Mouse (Mus musculus) myocyte (in vitro differentiated cells): ENCODE data around the gene Wwox.

Experiments
- CEBPB ChIP-seq: IDR thresholded peaks from 2 replicates; pipeline ENCODE4 v1.6.1; 2011; ENCODE audit warnings: mild to moderate bottlenecking, moderate library complexity; ENCODE audit not compliant: poor library complexity, insufficient read depth, severe bottlenecking
- E2F4 ChIP-seq: IDR thresholded peaks from one replicate; pipeline ENCODE4 v1.6.1; 2011; ENCODE audit warnings: mild to moderate bottlenecking, control low read depth, moderate library complexity; ENCODE audit not compliant: insufficient read depth
- MAX ChIP-seq: IDR thresholded peaks from one replicate; pipeline ENCODE4 v1.6.1; 2011; ENCODE audit warnings: low read depth, mild to moderate bottlenecking, control low read depth
- MYOG ChIP-seq, 3 experiments: IDR thresholded peaks; one replicate each; pipeline ENCODE4 v1.6.1; 2011; ENCODE audit warnings: control low read depth in 2 of 3, low read depth in 2 of 3, mild to moderate bottlenecking in 2 of 3; ENCODE audit not compliant: insufficient read length in 2 of 3, control insufficient read depth in 1 of 3, insufficient read depth in 1 of 3
- POLR2A ChIP-seq: IDR thresholded peaks from one replicate; pipeline ENCODE4 v1.6.1; 2011; ENCODE audit warnings: low read depth, mild to moderate bottlenecking, control low read depth, moderate library complexity; ENCODE audit not compliant: insufficient read length
- POLR2AphosphoS2 ChIP-seq: IDR thresholded peaks from one replicate; pipeline ENCODE4 v1.6.1; 2011; ENCODE audit warnings: low read depth, control low read depth; ENCODE audit not compliant: insufficient read length
- REST ChIP-seq: IDR thresholded peaks from one replicate; pipeline ENCODE4 v1.6.1; 2011; ENCODE audit warnings: mild to moderate bottlenecking, control low read depth, moderate library complexity; ENCODE audit not compliant: insufficient read depth, insufficient read length
- SRF ChIP-seq: IDR thresholded peaks from one replicate; pipeline ENCODE4 v1.6.1; 2011; ENCODE audit warnings: low read depth; ENCODE audit not compliant: control insufficient read depth, insufficient read length
- TCF12 ChIP-seq: IDR thresholded peaks from one replicate; pipeline ENCODE4 v1.6.1; 2011; ENCODE audit warnings: mild to moderate bottlenecking, control low read depth; ENCODE audit not compliant: poor library complexity, insufficient read depth, severe bottlenecking
- TCF3 ChIP-seq: IDR thresholded peaks from one replicate; pipeline ENCODE4 v1.6.1; 2011; ENCODE audit warnings: low read depth, control low read depth; ENCODE audit not compliant: insufficient read length
- USF1 ChIP-seq: IDR thresholded peaks from one replicate; pipeline ENCODE4 v1.6.1; 2011; ENCODE audit warnings: low read depth, mild to moderate bottlenecking, control low read depth, moderate library complexity

- TF ChIP-seq POLR2A (no peak), USF1 (no peak), MAX (no peak), POLR2AphosphoS2 (no peak), CEBPB (no peak), E2F4 (no peak), TCF3 (no peak), SRF (no peak), TCF12 (no peak), MYOG (IDR thresholded peaks at IDR 0.05; ENCODE audit: control insufficient read depth in 1 of 3, insufficient read depth in 1 of 3, insufficient read length in 2 of 3, low read depth in 2 of 3) (no peak), REST (no peak)
Measured at GRCm38 (mm10) chr8:114776696-114777095, 337.2 kb downstream of the Wwox start.
